Mouse (Mus musculus): ENCODE measurements at regions not wholly inside any gene's neighbourhood (a gene's known extent, or its start where the extent isn't known, plus 50 kb on each side); places are given as distances from the start of the nearest gene placed in this dataset.

DNA sequence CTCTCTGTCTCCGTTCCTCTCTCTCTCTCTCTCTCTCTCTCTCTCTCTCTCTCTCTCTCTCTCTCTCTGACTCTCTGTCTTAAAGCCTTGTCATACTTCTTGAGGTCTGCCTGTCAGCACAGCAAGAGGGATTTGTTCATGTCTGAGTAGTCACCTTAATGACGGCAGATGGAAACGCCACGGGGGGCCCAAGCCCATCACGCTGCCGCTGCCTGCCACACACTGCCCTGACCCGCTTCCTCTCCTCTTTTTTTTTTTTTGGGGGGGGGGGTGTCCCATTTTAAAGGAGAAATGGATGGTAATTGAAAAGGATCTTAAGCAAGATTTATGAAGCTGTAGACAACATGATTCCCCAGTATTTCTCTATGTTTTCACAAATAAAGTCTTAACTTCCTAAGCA lies 191.8 kb upstream of the Dnajc24 start:
- TF ChIP-seq CTCF (IDR thresholded peaks at IDR 0.05; ENCODE audit: low read depth, low read length): no peak
- no peak for TF ChIP-seq POLR2A (IDR thresholded peaks at IDR 0.05; ENCODE audit: extremely low read depth, insufficient read depth, low read length)
